Mouse (Mus musculus): ENCODE data around the gene Dcst2.
A peak's percentile ranks its signal among the peaks of the same experiment; 100 is the strongest.

Gene Dcst2

GRCm38 (mm10) chr3:89332476-89332875 lies 29.3 kb upstream of the Dcst2 start:
- no peak for DNase-seq

GRCm38 (mm10) chr3:89333053-89333452 lies 28.7 kb upstream of the Dcst2 start:
- DNase-seq: no peak

- no peak for DNase-seq
These were observed 25.2 kb upstream of the Dcst2 start for GRCm38 (mm10) chr3:89336529-89336928.

GRCm38 (mm10) chr3:89337062-89337720 lies 24.6 kb upstream of the Dcst2 start:
- no peak for DNase-seq

GRCm38 (mm10) chr3:89337721-89338578 lies 23.8 kb upstream of the Dcst2 start, which contains the start of gene Efna4:
Gene Efna4 (minus strand): TSS chr3:89338028.
- no peak for DNase-seq

- no peak for DNase-seq
These were observed 22.4 kb upstream of the Dcst2 start for GRCm38 (mm10) chr3:89339416-89339815.

GRCm38 (mm10) chr3:89340465-89340864 lies 21.3 kb upstream of the Dcst2 start:
- no peak for DNase-seq

- DNase-seq: no peak
These were observed 20.0 kb upstream of the Dcst2 start for GRCm38 (mm10) chr3:89341794-89342193.

GRCm38 (mm10) chr3:89343279-89343678 lies 18.5 kb upstream of the Dcst2 start:
- no peak for DNase-seq

- no peak for DNase-seq
These were observed 14.8 kb upstream of the Dcst2 start for GRCm38 (mm10) chr3:89346815-89347540.

- DNase-seq: no peak
These were observed 13.9 kb upstream of the Dcst2 start for GRCm38 (mm10) chr3:89347916-89348315.

- DNase-seq: no peak
These were observed 12.6 kb upstream of the Dcst2 start for GRCm38 (mm10) chr3:89348911-89349868.

GRCm38 (mm10) chr3:89349869-89350501 lies 11.8 kb upstream of the Dcst2 start, which contains the start of gene Adam15:
Gene Adam15 (minus strand): TSS chr3:89349996.
- peak; percentile 90 for DNase-seq

- no peak for DNase-seq
These were observed 10.5 kb upstream of the Dcst2 start for GRCm38 (mm10) chr3:89351271-89351670.

- peak; percentile 86 for DNase-seq
These were observed 6.8 kb upstream of the Dcst2 start for GRCm38 (mm10) chr3:89354816-89355511.

GRCm38 (mm10) chr3:89355512-89355902 lies 6.3 kb upstream of the Dcst2 start:
- no peak for DNase-seq

- no peak for DNase-seq
These were observed 5.7 kb upstream of the Dcst2 start for GRCm38 (mm10) chr3:89356029-89356428.

- DNase-seq: no peak
These were observed 2.1 kb upstream of the Dcst2 start for GRCm38 (mm10) chr3:89359630-89360029.

- no peak for DNase-seq
These were observed 1.5 kb upstream of the Dcst2 start for GRCm38 (mm10) chr3:89360237-89360636.

- no peak for DNase-seq
These were observed 2.9 kb downstream of the Dcst2 start for GRCm38 (mm10) chr3:89364631-89365030.

GRCm38 (mm10) chr3:89365153-89365485 lies 3.3 kb downstream of the Dcst2 start, which contains the start of gene Dcst1:
Gene Dcst1 (minus strand): TSS chr3:89365253.
- no peak for DNase-seq
